Mouse (Mus musculus) liver, adult 2 months (tissue): Measurements from ENCODE around the gene Glp1r. TPM values are rescaled to one million over a fixed set of nuclear protein-coding genes. Genes with fewer than 3 reads are reported as not detected.
A peak's percentile ranks its signal among the peaks of the same experiment; 100 is the strongest.

Experiments used
- DNase-seq: peaks from one replicate; pipeline ENCODE4 v3.0.0-alpha.2; 2011; ENCODE audit warnings: low read depth, low spot score; ENCODE audit errors: extremely low read depth
- H3K27ac ChIP-seq: fragments of 200-500 bp; replicated peaks from 2 replicates; pipeline ENCODE4 v1.5.1; 2012; ENCODE audit warnings: low read depth, mild to moderate bottlenecking, control low read depth, inconsistent platforms, low read length; ENCODE audit not compliant: insufficient read depth
- H3K27me3 ChIP-seq: fragments of 200-500 bp; 2 replicates; pipeline ENCODE4 v1.6.1; 2012; ENCODE audit warnings: mild to moderate bottlenecking, moderate library complexity, low read length, inconsistent platforms; ENCODE audit not compliant: control insufficient read depth, insufficient read depth
- H3K36me3 ChIP-seq: fragments of 200-500 bp; 2 replicates; pipeline ENCODE4 v1.6.1; 2012; ENCODE audit warnings: low read length, inconsistent platforms; ENCODE audit not compliant: control insufficient read depth, insufficient read depth
- H3K4me1 ChIP-seq: fragments of 200-500 bp; 2 replicates; pipeline ENCODE4 v1.6.1; 2011; ENCODE audit warnings: low read length; ENCODE audit not compliant: control insufficient read depth, insufficient read depth
- H3K4me3 ChIP-seq: fragments of 200-500 bp; 2 replicates; pipeline ENCODE4 v1.5.1; 2011; ENCODE audit warnings: low read depth, mild to moderate bottlenecking, control low read depth, low read length, moderate library complexity; ENCODE audit not compliant: insufficient read depth
- H3K79me2 ChIP-seq: fragments of 200-500 bp; 2 replicates; pipeline ENCODE4 v1.6.1; 2012; ENCODE audit warnings: inconsistent platforms, mild to moderate bottlenecking, low read length, moderate library complexity; ENCODE audit not compliant: control insufficient read depth, insufficient read depth
- H3K9ac ChIP-seq: fragments of 200-500 bp; 2 replicates; pipeline ENCODE4 v1.6.1; 2012; ENCODE audit warnings: low read depth, mild to moderate bottlenecking, control low read depth, inconsistent platforms, low read length
- CTCF ChIP-seq: fragments of 200-500 bp; IDR thresholded peaks from 2 replicates; pipeline ENCODE4 v1.5.1; 2011; ENCODE audit warnings: low read depth, low read length, control low read depth
- POLR2A ChIP-seq: fragments of 200-500 bp; IDR thresholded peaks from 2 replicates; pipeline ENCODE4 v1.6.1; 2011; ENCODE audit warnings: low read length, control low read depth; ENCODE audit not compliant: insufficient read depth; ENCODE audit errors: extremely low read depth
- WGBS: fragments of 180-500 bp; shearing (Covaris S2); methylation state at CpG from one replicate; pipeline ENCODE4 v1.1.7; 2018; 5-methylcytosine and 5-hydroxymethylcytosine counted together
- polyA plus RNA-seq: library from polyadenylated mRNA; depleted of rRNA; stranded (reverse); fragments of >200 nt; gene quantifications from 2 replicates; pipeline ENCODE4 v1.2.3, GENCODE M21; 2012; rRNA removed
- total RNA-seq: library from RNA; depleted of rRNA; stranded (reverse); fragments of >200 nt; gene quantifications from 2 replicates; pipeline ENCODE4 v1.2.3, GENCODE M21; 2014; rRNA removed

Glp1r gene
- 0.09 and 0.13 TPM in 2 replicates for total RNA-seq
- 0.02 TPM in 1 of 2 replicates, not detected in the other for polyA plus RNA-seq

DNA sequence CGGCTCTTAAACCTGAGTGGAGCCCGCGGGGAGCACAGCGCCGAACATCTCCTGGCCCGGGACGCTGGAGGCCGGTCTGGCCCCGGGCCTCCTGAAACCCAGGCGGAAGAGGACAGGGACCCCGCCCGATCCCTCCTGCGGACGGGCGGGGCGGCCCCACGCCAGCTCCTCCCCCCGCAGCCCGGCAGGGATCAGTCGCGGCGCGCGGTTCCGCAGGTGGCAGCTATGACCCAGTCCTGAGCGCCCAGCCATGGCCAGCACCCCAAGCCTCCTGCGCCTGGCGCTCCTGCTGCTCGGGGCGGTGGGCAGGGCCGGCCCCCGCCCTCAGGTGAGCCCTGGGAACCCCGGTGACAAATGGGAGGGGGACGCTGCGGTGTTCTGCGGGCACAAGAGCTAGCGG lies at the start of gene Glp1r:
Glp1r (plus strand) TSS at position 191 of the 400 bp plus-strand sequence.
- Histone ChIP-seq H3K79me2 (no peaks in the 10 kb centered on the region), H3K9ac (no peak within 1 kb of the TSS), H3K4me3 (peak within 1 kb of the TSS; percentile 17; the same call in 1 of the 2 replicates), H3K27ac (no peak within 1 kb of the TSS), H3K36me3 (no peaks in the 10 kb centered on the region), H3K27me3 (peaks cover 6% of the 10 kb centered on the region; the same call in 1 of the 2 replicates), H3K4me1 (no peaks in the 10 kb centered on the region)
- no peak for DNase-seq
- WGBS: 2% methylated on average over 37 of the region's 37 CpGs
- no peak for TF ChIP-seq POLR2A
- TF ChIP-seq CTCF: no peak

DNA sequence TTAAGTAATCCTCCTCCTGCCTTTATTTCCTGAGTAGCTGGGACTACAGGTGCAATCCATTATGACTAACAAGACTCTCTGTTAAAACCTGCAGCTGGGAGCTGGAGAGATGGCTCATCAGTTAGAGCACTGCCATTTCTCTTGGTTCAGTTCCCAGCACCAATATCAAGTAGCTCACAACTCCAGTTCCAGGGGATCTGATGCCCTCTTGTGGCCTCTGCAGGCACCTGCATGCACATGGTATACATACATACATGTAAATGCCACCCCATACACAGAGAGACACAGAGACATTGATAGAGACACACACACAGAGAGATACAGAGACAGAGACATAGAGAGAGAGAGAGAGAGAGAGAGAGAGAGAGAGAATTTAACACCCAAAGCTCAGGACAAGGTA lies 49.3 kb upstream of the Glp1r start:
- TF ChIP-seq POLR2A (no peak), CTCF (no peak)

DNA sequence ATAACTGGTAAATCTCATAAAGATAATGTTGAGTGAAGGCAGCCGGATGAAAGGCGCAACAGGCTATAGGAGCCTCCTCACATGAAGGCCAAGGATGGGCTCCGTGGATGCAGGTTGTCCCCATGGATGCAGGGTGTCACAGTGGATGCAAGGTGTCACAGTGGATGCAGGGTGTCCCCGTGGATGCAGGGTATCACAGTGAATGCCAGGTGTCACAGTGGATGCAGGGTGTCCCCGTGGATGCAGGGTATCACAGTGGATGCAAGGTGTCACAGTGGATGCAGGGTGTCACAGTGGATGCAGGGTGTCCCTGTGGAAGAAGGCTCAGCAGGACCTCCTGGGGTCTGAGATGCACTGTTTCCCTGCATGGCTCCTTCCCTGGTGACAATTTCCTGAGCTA lies 44.3 kb upstream of the Glp1r start:
- no peak overlapping the region for H3K27ac ChIP-seq
- 85% methylated on average over 5 of the region's 5 CpGs for WGBS
- no peak overlapping the region for H3K4me3 ChIP-seq
- H3K36me3 ChIP-seq: no peaks in the 10 kb centered on the region
- no peak overlapping the region for H3K9ac ChIP-seq
- no peak for TF ChIP-seq CTCF
- TF ChIP-seq POLR2A: no peak
- no peaks in the 10 kb centered on the region for H3K79me2 ChIP-seq
- peaks cover 2% of the 10 kb centered on the region; the same call in 1 of the 2 replicates for H3K4me1 ChIP-seq
- H3K27me3 ChIP-seq: no peaks in the 10 kb centered on the region
- DNase-seq: no peak

More for the DNA sequence above, 49.3 kb upstream of the Glp1r start:
- H3K4me3 ChIP-seq: no peak overlapping the region
- H3K27ac ChIP-seq: no peak overlapping the region
- H3K36me3 ChIP-seq: no peaks in the 10 kb centered on the region
- no peaks in the 10 kb centered on the region for H3K27me3 ChIP-seq
- H3K4me1 ChIP-seq: no peaks in the 10 kb centered on the region
- no peak for DNase-seq
- H3K79me2 ChIP-seq: no peaks in the 10 kb centered on the region
- H3K9ac ChIP-seq: no peak overlapping the region

GRCm38 (mm10) chr17:30858586-30859259 lies 42.9 kb upstream of the Glp1r start:
- H3K79me2 ChIP-seq: no peaks in the 10 kb centered on the region
- H3K36me3 ChIP-seq: no peaks in the 10 kb centered on the region
- WGBS: 53% methylated on average over 11 of the region's 11 CpGs
- no peaks in the 10 kb centered on the region for H3K27me3 ChIP-seq
- H3K9ac ChIP-seq: no peak overlapping the region
- TF ChIP-seq POLR2A (no peak), CTCF (no peak)
- DNase-seq: peak; percentile 6
- no peak overlapping the region for H3K4me3 ChIP-seq
- no peak overlapping the region for H3K27ac ChIP-seq
- H3K4me1 ChIP-seq: peaks cover 2% of the 10 kb centered on the region; the same call in 1 of the 2 replicates

- peaks cover 2% of the 10 kb centered on the region; the same call in 1 of the 2 replicates for H3K4me1 ChIP-seq
- no peaks in the 10 kb centered on the region for H3K27me3 ChIP-seq
- DNase-seq: no peak
- WGBS: 89% methylated on average over 10 of the region's 10 CpGs
- no peaks in the 10 kb centered on the region for H3K36me3 ChIP-seq
- H3K27ac ChIP-seq: no peak overlapping the region
- no peak overlapping the region for H3K4me3 ChIP-seq
- no peak overlapping the region for H3K9ac ChIP-seq
- TF ChIP-seq POLR2A: no peak
- TF ChIP-seq CTCF: no peak
- no peaks in the 10 kb centered on the region for H3K79me2 ChIP-seq
These were observed 41.5 kb upstream of the Glp1r start for GRCm38 (mm10) chr17:30859989-30860585.

- TF ChIP-seq CTCF (no peak), POLR2A (no peak)
- no peaks in the 10 kb centered on the region for H3K79me2 ChIP-seq
- H3K27me3 ChIP-seq: no peaks in the 10 kb centered on the region
- H3K4me1 ChIP-seq: peaks cover 2% of the 10 kb centered on the region; the same call in 1 of the 2 replicates
- WGBS: 54% methylated on average over 7 of the region's 7 CpGs
- no peaks in the 10 kb centered on the region for H3K36me3 ChIP-seq
- no peak overlapping the region for H3K27ac ChIP-seq
- no peak for DNase-seq
- H3K9ac ChIP-seq: no peak overlapping the region
- no peak overlapping the region for H3K4me3 ChIP-seq
These were observed 41.0 kb upstream of the Glp1r start for GRCm38 (mm10) chr17:30860606-30861005.
